Mouse (Mus musculus) lung, embryonic 15.5 days (tissue): ENCODE data around the gene Lhx9. TPM values are rescaled to one million over a fixed set of nuclear protein-coding genes. Genes with fewer than 3 reads are reported as not detected.

Source experiments
- ATAC-seq: fragments of 200-750 bp; cut with Nextera tagmentation; 2 replicates; pipeline ENCODE4 v1.8.0; 2017; ENCODE audit warnings: moderate number of reproducible peaks, borderline replicate concordance; ENCODE audit not compliant: low FRiP score, low TSS enrichment; ENCODE audit errors: extremely low read depth
- H3K27ac ChIP-seq: fragments of 300-500 bp; sonication (generic); 2 replicates; pipeline ENCODE4 v1.5.1; 2015; ENCODE audit warnings: moderate library complexity, mild to moderate bottlenecking, inconsistent platforms
- H3K27me3 ChIP-seq: fragments of 300-500 bp; sonication (generic); 2 replicates; pipeline ENCODE4 v1.6.1; 2015; ENCODE audit warnings: inconsistent platforms
- H3K36me3 ChIP-seq: fragments of 300-500 bp; sonication (generic); 2 replicates; pipeline ENCODE4 v1.6.1; 2015; ENCODE audit warnings: inconsistent platforms
- H3K4me1 ChIP-seq: fragments of 300-500 bp; sonication (generic); 2 replicates; pipeline ENCODE4 v1.6.1; 2015; ENCODE audit warnings: inconsistent platforms
- H3K4me2 ChIP-seq: fragments of 300-500 bp; sonication (generic); 2 replicates; pipeline ENCODE4 v1.6.1; 2015; ENCODE audit warnings: inconsistent platforms, mild to moderate bottlenecking, moderate library complexity
- H3K4me3 ChIP-seq: fragments of 300-500 bp; sonication (generic); 2 replicates; pipeline ENCODE4 v1.5.1; 2015; ENCODE audit warnings: mild to moderate bottlenecking, inconsistent platforms
- H3K9ac ChIP-seq: fragments of 300-500 bp; sonication (generic); 2 replicates; pipeline ENCODE4 v1.6.1; 2015; ENCODE audit warnings: inconsistent platforms
- H3K9me3 ChIP-seq: fragments of 300-500 bp; sonication (generic); 2 replicates; pipeline ENCODE4 v1.6.1; 2016; ENCODE audit warnings: inconsistent platforms
- WGBS: fragments of 180-500 bp; shearing (Covaris S2); methylation state at CpG from one replicate; pipeline ENCODE4 v1.1.7; 2015; 5-methylcytosine and 5-hydroxymethylcytosine counted together
- polyA plus RNA-seq: library from polyadenylated mRNA; unstranded; fragments of >200 nt; fragmentation: Nextera tagmentation; extraction: Ambion mirVana; gene quantifications from 2 replicates; pipeline ENCODE4 v1.2.1, GENCODE M21; 2015

Lhx9 gene
- polyA plus RNA-seq, 1 experiment from 2014 or later, result not detected

- Histone ChIP-seq H3K4me3 (no peak overlapping the region), H3K4me2 (no peak overlapping the region), H3K27ac (no peak overlapping the region), H3K36me3 (0 out of 2 replicates have a peak, but pooled peaks cover 3% of the 10 kb centered on the region), H3K9ac (no peak overlapping the region), H3K27me3 (peaks cover 95% of the 10 kb centered on the region), H3K4me1 (peaks cover 33% of the 10 kb centered on the region), H3K9me3 (no peaks in the 10 kb centered on the region)
- ATAC-seq, result no peak
- 6% methylated on average over 9 of the region's 9 CpGs for WGBS
These were observed 1.8 kb downstream of the Lhx9 start for GRCm38 (mm10) chr1:138846581-138846980.

- no peak overlapping the region for H3K4me3 ChIP-seq
- no peak overlapping the region for H3K9ac ChIP-seq
- no peak overlapping the region for H3K4me2 ChIP-seq
- 4% methylated on average over 12 of the region's 12 CpGs for WGBS
- peaks cover 95% of the 10 kb centered on the region for H3K27me3 ChIP-seq
- no peak for ATAC-seq
- H3K9me3 ChIP-seq, result no peaks in the 10 kb centered on the region
- peaks cover 38% of the 10 kb centered on the region for H3K4me1 ChIP-seq
- H3K27ac ChIP-seq, result no peak overlapping the region
- no peaks in the 10 kb centered on the region for H3K36me3 ChIP-seq
These were observed 2.2 kb downstream of the Lhx9 start for GRCm38 (mm10) chr1:138846131-138846530.

- Histone ChIP-seq H3K9me3 (no peaks in the 10 kb centered on the region), H3K4me1 (peaks cover 38% of the 10 kb centered on the region), H3K27ac (no peak overlapping the region), H3K36me3 (no peaks in the 10 kb centered on the region), H3K4me3 (no peak overlapping the region), H3K9ac (no peak overlapping the region), H3K4me2 (no peak overlapping the region), H3K27me3 (peaks cover 95% of the 10 kb centered on the region)
- no peak for ATAC-seq
- WGBS, result 14% methylated on average over 3 of the region's 3 CpGs
These were observed 2.9 kb downstream of the Lhx9 start for GRCm38 (mm10) chr1:138845481-138845880.

- peaks cover 97% of the 10 kb centered on the region for H3K27me3 ChIP-seq
- ATAC-seq, result no peak
- no peaks in the 10 kb centered on the region for H3K9me3 ChIP-seq
- H3K4me1 ChIP-seq, result peaks cover 38% of the 10 kb centered on the region
- peak overlapping the region; percentile 36 for H3K4me3 ChIP-seq
- no peaks in the 10 kb centered on the region for H3K36me3 ChIP-seq
- no peak overlapping the region for H3K27ac ChIP-seq
- no peak overlapping the region for H3K4me2 ChIP-seq
- no peak overlapping the region for H3K9ac ChIP-seq
- 7% methylated on average over 3 of the region's 3 CpGs for WGBS
These were observed 4.2 kb downstream of the Lhx9 start for GRCm38 (mm10) chr1:138844166-138844565.

DNA sequence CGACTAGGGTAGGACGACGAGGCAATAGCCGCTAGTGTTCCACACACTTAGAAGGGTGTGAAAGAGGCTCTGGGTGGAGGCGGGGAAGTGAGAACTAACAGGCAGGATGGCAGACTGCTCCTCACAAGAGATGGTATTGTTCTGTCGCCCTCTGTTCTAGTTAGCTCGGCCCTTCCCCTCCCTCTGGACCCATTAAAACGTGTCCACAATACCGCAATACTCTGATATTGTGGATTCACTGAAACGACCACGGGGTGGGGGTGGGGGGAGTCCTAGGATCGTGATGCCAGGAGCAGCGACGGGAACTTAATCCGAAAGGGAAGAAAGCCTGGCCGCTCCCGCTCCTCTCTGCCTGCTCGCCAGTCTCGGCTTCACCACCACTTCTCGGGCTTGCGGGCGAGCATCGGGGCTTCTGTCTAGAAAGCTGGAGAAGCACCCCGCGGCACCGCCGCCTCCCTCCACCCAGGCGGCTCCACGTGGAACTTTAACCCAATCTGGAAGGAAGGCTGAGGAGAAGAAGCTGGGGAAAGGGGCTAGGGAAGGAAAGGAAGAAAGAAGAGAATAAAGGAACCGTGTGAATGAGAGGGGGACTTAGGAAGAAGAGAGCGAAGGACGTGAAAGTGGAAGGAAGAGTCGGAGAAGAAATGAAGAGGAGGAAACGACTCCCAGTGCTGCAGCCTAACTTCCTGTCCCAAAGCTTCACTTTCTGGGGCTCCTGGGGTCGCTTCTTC, 4.9 kb downstream of the Lhx9 start:
- H3K9ac ChIP-seq, result peak overlapping the region; percentile 20; the same call in 1 of the 2 replicates
- peaks cover 31% of the 10 kb centered on the region for H3K4me1 ChIP-seq
- H3K9me3 ChIP-seq, result no peaks in the 10 kb centered on the region
- no peaks in the 10 kb centered on the region for H3K36me3 ChIP-seq
- peak overlapping the region; percentile 36 for H3K4me3 ChIP-seq
- peak overlapping the region; percentile 61 for H3K4me2 ChIP-seq
- WGBS, result under 1% methylated on average over 35 of the region's 35 CpGs
- no peak for ATAC-seq
- peaks cover 97% of the 10 kb centered on the region for H3K27me3 ChIP-seq
- no peak overlapping the region for H3K27ac ChIP-seq

GRCm38 (mm10) chr1:138842756-138843155, 5.6 kb downstream of the Lhx9 start:
- H3K4me3 ChIP-seq, result no peak overlapping the region
- WGBS, result 2% methylated on average over 10 of the region's 10 CpGs
- H3K4me2 ChIP-seq, result no peak overlapping the region
- H3K9ac ChIP-seq, result no peak overlapping the region
- no peaks in the 10 kb centered on the region for H3K36me3 ChIP-seq
- no peak overlapping the region for H3K27ac ChIP-seq
- no peak for ATAC-seq
- H3K4me1 ChIP-seq, result peaks cover 24% of the 10 kb centered on the region
- peaks cover 97% of the 10 kb centered on the region for H3K27me3 ChIP-seq
- no peaks in the 10 kb centered on the region for H3K9me3 ChIP-seq

GRCm38 (mm10) chr1:138842315-138842714, 6.1 kb downstream of the Lhx9 start:
- peaks cover 22% of the 10 kb centered on the region for H3K4me1 ChIP-seq
- no peak overlapping the region for H3K27ac ChIP-seq
- no peak overlapping the region for H3K9ac ChIP-seq
- peak overlapping the region; percentile 62 for H3K4me2 ChIP-seq
- peak overlapping the region; percentile 35 for H3K4me3 ChIP-seq
- 4% methylated on average over 8 of the region's 8 CpGs for WGBS
- no peaks in the 10 kb centered on the region for H3K9me3 ChIP-seq
- no peak; the same call in 1 of the 2 replicates for ATAC-seq
- H3K36me3 ChIP-seq, result no peaks in the 10 kb centered on the region
- H3K27me3 ChIP-seq, result peaks cover 99% of the 10 kb centered on the region

- Histone ChIP-seq H3K9me3 (no peaks in the 10 kb centered on the region), H3K27ac (no peak overlapping the region), H3K4me1 (peaks cover 20% of the 10 kb centered on the region), H3K36me3 (no peaks in the 10 kb centered on the region), H3K4me2 (peak overlapping the region; percentile 62), H3K9ac (no peak overlapping the region), H3K4me3 (peak overlapping the region; percentile 35), H3K27me3 (peaks cover 100% of the 10 kb centered on the region)
- 1% methylated on average over 54 of the region's 54 CpGs for WGBS
- peak; percentile 55; the same call in 1 of the 2 replicates for ATAC-seq
These were observed 6.9 kb downstream of the Lhx9 start for GRCm38 (mm10) chr1:138841306-138842095.

DNA sequence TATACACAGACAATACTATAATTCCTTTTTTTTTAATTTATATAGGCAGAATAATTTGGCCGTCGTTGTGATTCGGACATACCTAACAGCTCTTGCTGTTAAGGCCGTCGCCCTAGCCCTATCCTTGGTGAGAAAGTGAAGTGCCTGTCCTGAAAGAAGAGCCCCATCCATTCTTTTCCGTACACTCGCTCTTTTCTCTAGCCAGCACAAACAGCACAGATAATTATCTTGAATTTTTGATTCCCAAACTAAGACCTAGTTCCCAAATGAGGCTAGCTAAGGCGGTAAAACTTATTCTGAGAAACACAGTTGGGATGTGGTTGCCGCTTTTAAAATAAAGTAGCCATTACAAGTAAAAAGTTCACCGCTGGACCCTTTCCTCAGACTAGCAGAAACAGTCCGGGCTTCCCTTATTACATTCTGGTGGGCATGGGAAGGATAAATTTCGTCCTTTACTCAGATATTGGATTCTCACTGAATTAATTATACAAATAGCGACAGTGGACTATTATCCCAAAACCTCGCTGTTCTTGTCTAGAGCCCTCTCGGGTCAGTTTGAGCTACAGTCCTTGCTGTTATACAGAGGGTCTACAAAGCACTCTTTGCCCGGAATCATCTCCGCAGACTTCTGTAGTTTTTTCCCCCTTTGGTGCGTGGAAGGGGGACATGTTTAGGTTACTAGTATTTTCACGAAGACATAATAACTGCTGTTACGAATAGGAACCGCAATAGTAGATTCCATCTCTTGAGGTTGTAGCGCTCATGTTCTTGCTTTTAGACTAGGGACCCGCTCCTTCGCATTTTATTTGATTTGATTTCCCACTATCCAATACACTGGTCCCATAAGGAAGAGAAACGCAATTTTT, 7.7 kb downstream of the Lhx9 start:
- peaks cover 20% of the 10 kb centered on the region for H3K4me1 ChIP-seq
- H3K4me2 ChIP-seq, result no peak overlapping the region
- no peak overlapping the region for H3K9ac ChIP-seq
- H3K4me3 ChIP-seq, result no peak overlapping the region
- ATAC-seq, result no peak
- no peaks in the 10 kb centered on the region for H3K9me3 ChIP-seq
- H3K36me3 ChIP-seq, result no peaks in the 10 kb centered on the region
- 10% methylated on average over 25 of the region's 25 CpGs for WGBS
- H3K27me3 ChIP-seq, result peaks cover 100% of the 10 kb centered on the region
- no peak overlapping the region for H3K27ac ChIP-seq

DNA sequence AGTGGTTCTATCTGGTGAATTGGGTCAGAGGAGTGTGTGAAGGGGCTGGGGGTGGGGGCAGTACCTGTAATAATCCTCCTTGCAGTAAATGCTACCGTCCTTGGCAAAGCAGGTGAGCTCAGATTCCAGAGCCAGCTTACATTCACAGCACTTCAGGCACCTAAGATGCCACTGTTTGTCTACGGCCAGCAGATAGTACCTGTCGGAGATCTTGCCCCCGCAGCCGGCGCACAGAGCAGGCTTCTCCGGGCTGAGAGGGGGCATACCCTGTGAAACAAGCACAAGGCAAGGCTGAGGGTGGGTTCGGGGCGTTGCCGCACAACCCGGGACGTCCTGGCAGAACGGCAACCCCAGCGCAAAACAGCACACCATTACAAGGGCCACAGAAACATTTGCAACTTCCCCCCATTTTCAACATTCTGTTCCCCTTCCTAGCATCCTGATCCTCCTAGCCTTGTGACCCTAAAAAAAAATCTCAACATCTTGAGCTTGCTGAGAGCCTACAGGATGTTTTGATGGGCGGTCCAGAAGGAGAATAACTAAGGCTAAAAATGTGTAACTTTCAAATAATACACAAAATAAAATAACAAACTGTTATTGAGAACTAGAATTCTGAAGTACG, 8.5 kb downstream of the Lhx9 start:
- Histone ChIP-seq H3K36me3 (no peaks in the 10 kb centered on the region), H3K9ac (no peak overlapping the region), H3K27me3 (peaks cover 100% of the 10 kb centered on the region), H3K27ac (no peak overlapping the region), H3K4me2 (no peak overlapping the region), H3K4me1 (peaks cover 20% of the 10 kb centered on the region), H3K4me3 (no peak overlapping the region), H3K9me3 (no peaks in the 10 kb centered on the region)
- WGBS, result 10% methylated on average over 16 of the region's 16 CpGs
- ATAC-seq, result no peak

DNA sequence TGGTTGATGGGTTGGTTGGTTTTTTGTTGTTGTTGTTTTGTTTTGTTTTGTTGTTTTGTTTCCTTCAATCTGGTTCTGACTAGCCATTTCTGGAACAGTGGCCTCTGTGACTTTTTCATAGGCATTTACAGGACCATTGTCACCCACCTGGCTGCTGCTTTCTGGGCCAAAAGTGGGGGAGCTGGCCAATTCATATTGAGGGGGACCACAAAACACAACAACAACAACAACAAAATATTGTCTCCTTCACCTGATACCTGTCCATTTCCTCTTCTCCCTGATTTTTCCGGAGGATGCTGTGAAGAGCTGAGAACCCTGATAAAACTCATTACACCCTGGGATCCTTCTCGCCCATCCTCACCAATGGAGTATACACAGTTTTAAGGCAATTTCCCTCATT, 9.1 kb downstream of the Lhx9 start:
- Histone ChIP-seq H3K9ac (no peak overlapping the region), H3K4me2 (no peak overlapping the region), H3K27ac (no peak overlapping the region), H3K36me3 (no peaks in the 10 kb centered on the region), H3K4me1 (peaks cover 20% of the 10 kb centered on the region), H3K27me3 (peaks cover 100% of the 10 kb centered on the region), H3K4me3 (no peak overlapping the region), H3K9me3 (no peaks in the 10 kb centered on the region)
- no peak for ATAC-seq
- 11% methylated on average over 2 of the region's 2 CpGs for WGBS
